Mouse (Mus musculus): ENCODE data around the gene Pax7.

The Pax7 gene

DNA sequence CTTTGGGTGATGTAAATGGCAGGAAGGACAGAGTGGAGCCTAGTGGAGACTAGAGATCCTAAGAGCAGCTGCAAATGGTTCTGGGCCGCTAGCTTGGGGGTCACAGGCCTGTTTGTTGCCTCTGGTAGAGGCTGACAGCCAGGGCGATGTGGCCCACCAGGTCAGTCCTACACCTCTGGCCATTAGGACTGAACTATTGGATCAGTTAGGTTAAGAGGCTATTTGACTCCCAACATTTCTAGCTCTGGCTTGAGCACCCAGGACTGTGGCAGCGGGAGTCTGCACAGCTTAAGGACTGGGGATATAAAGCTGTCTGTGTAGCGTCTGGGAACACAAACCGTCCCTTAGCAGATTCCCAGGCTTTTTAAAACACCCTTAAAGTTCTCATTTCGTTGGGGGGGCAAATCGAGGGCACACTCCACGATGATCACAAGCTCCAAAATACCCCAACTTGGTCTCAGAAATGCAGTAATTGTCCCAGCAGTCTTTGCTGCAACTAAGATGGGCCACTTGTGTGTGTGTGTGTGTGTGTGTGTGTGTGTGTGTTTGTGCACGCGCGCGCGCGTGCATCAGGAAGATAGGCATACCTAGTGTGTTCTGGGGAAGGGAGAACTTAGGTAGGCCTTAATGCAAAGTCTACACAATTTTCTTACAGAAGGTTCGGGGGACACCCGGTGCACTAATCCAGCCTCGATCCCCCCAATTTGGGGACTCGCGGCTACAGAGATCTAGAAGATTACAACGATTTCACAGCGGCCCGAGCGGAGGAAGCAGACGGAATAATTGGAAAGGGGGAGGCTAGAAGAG lies 2.5 kb downstream of the Pax7 start:
- DNase-seq (ENCODE audit: low spot score in 2 of 2) = no peak

DNA sequence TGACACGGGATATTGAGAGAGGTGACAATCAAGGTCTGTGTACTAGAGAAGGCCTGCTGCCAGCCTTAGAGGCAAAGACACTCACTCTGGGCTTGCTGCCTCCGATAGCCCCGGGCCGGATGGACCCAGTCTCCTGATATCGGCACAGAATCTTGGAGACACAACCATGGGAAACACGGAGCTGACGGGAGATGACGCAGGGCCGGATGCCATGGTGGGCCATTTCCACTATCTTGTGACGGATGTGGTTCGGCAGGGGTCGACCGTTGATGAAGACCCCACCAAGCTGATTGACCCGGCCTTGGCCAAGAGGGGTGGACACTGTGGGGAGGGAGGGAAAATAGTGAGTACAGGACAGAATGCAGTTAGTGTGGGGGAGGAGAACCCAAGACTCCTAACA lies 3.3 kb downstream of the Pax7 start:
- DNase-seq (ENCODE audit: low spot score in 2 of 2) = no peak

DNA sequence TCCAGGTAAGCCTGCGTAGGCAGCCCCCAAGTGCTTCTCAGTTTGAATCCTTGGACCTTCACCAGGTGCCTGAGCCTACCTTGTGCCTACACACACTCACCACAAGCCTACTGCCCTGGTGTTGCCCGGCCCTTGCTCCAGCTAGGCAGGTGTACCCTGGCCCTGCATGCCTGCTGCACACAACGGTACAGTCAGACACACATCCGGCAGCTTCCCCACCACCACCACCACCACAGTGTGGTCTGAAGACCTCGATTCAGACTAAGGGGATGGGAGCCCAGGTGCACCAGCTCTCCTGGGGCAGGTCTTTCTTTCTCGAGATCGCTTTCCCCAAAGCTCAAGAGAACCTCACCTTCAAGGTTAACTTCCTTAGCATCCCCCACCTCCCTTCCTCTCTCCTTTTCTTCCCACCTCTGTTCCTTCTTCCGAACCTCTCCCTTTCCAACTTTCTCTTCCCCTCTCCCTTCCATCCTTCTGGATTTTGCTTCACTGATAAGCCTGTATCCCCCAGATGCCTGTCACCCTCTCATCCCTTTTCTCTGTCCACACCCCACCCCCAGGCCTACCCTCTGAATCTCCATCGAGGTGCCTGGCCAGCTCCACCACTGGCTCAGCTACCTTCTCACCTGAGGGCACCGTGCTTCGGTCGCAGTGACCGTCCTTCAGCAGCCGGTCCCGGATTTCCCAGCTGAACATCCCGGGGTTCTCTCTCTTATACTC lies 4.3 kb downstream of the Pax7 start:
- DNase-seq (ENCODE audit: low spot score in 2 of 2) = no peak

DNA sequence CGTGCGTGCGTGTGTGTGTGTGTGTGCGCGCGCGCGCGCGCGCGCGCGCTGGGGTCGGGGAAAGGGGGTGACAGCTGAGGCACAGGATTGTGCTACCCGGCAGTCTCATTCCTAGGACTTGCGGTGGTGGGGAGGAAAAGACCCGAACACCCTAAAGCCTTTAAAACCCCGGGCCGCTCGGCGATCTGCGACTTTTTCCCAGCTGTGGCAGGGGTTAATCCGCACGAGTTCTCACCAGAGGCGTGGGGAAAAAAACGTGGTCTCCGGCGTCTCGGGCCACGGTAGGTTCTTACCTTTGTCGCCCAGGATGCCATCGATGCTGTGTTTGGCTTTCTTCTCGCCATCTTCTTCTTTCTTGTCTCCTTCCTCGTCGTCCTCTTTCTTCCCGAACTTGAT lies 5.0 kb downstream of the Pax7 start:
- no peak for DNase-seq (ENCODE audit: low spot score in 2 of 2)

DNA sequence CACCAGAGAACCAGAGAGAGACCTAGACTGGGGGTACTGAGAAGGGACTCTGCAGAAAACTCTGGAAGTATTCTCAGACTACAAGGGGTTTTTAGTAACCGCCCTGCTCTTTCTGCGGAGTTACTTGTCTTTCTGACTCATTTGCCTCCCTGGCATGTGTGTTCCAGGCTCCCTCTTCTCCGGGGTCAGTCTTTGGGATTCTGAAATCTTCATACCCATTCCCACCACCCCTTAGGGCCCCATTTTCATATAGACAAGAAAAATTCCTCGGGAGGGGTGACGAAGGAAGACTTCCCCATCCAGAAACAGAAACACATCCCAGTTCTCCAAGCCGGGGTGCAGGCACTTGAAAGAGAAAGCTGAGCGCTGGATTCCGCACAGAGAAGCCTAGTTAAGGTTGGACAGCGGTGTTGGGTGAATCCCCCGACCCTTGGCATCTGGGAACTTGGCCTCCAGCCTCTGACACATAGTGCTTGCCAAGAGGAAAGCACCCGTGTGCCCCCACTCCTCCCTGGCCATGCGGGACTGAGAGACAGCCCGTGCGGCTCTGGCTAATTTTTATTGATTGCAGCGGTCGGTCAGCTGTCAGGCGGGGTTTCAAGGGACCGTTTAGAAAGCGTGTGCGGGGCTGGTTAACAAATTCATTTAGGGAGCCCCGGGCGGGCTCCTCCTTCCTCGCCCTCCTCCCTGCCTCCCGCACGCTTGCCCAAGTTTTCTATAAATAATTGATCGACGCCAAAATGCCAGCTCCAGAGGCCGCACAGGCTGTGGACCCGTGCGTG lies 5.6 kb downstream of the Pax7 start:
- no peak for DNase-seq (ENCODE audit: low spot score in 2 of 2)

DNA sequence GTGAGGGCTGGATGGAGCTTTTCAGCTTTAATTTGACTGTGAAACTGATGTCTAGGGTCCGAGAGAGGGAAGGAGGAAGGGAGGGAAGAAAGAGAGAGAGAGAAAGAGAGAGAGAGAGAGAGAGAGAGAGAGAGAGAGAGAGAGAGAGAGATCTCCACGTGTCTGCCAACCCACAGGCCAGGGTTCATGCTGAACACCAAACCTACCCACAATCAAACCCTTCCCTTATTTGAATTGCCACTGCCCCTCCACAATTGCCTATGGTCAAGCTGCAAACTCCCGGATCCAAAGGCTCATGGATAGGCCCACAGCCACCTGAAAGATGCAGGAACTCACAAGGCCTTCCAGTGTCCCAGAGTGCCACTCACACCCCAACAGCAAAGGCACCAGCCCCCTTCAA lies 7.1 kb downstream of the Pax7 start:
- DNase-seq (ENCODE audit: low spot score in 2 of 2) = no peak

DNA sequence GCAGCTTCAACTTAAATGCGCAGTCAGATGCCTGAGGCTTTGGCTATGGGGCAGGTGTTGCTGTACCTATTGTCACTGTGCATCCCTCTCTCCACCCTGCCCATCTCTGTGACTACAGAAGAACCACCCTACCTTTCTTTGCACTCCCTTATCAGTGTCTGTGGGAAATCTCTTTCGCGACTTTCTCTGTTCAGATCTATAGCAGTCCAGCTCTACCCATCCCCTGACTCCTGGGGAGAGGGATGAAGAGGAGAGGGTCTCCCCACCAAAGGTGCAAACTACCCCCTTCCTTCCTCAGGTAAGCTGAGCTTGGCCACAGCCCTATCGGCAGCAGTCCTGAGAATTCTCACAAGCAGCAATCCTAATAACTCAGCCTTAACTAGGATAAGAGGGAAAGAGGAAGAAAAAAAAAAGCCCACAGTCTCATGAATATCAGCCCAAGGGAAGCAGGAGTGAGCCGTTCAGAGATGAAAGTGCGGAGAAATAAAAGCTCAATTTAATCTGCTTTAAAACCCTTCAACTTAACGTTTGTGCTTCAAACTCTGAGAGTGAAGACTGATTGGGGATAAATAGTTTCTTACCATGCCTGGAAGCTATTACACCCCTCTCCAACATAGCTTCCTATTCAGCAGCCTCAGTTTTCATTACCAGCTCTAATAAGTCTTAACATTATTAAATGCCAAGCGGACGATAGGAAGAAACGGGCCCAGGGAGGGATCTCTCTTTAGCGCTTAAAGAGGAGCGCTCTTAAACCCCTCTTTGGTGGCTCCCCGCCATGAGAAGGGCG lies 7.8 kb downstream of the Pax7 start:
- no peak for DNase-seq (ENCODE audit: low spot score in 2 of 2)

DNA sequence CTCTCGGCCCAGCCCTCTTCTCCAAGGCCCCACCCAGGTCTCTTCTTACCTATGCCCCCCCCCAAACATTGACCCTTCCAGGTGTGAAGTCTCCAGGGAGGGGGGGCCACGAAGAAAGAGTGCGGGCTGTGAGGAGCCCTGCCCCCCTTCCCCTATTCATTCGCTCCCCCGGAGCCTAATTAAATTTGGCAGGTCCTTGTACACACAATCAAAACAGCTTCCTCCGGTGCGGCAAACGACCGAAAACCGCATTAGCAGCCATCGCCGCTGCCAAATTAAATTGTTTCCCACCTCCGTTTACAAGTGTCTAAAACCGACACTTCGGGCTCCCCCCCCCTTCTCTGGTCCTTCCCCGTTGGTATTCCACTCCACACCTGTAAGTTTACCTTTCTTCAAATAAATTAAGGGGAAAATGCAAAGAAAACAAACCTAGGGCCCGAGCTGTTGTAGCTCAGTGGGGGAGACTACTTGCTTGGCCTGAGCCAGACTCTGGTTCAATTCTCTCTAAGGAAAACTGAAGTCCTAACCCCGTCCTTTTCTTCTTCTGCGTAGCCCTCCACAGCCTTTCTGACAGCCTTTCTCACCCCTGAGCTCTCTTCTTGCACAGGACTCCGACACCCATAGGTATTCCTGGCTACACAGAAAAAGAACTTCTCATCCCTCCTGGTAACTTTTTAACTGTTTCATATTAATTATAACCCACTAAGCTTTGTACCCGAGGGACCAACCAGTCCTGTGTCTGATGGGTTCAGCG lies 8.6 kb downstream of the Pax7 start:
- DNase-seq (ENCODE audit: low spot score in 2 of 2) = no peak

DNA sequence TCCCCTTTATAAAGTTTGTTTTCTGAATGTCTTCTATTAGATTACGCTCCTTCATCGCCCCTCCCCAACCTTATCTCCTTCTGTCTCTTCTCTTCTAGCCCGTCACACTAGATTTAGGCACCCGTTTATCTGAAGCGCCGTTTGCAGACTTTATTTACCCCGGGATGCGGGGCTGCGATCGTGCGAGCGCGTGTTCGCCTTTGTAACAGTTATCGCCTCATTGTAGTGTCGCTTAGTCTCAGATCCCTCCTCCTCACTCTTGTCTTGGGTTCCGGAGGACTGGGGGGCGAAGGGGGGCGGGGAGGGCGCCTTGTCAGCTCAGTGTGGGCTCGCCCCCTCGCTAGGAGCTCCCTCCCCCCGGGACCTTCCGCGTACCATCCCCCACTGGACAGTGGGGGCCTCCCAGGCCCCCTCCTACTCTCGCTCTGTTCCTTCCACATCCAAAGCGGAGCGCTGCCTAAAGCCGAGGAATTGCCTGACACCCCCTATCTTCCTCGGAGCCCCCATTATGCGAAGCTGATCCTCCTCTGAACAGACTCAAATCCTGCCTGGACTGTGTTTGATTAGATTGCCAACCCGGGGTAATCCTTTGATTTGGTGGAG lies 9.4 kb downstream of the Pax7 start:
- no peak for DNase-seq (ENCODE audit: low spot score in 2 of 2)

DNA sequence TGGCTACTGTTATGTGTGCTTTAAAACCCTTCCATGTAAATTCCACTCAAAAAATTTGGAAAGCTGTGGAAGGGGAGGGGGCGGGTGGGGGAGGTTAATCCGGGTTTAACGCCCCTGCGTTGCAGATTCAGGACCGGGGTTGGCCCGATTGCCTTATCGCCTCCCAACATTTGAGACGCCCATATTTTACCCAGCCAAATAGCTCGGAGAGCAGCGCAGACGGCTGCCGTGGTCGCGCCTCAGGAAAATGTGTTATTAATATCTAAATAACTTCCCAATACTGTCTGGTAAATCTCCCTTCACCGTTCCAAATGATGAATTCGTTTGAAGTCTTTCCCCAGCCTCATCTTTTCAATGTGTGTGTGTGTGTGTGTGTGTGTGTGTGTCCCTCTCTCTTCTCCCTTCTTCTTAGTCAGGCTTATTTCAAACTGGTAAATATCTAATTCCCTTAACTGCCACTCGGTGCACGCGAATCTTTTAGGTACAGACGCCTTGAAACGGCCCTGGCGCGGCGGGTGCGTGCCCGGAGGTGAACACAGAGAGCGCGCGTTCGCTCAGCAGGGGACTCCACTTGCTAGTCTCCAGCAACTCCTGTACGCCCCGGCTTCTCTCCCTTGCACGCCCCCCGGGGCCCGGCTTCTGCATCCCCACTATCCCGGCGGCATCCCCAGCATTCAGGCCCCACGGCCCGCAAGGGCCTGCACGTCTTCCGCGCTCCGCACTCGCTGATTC lies 10.0 kb downstream of the Pax7 start:
- no peak for DNase-seq (ENCODE audit: low spot score in 2 of 2)

DNA sequence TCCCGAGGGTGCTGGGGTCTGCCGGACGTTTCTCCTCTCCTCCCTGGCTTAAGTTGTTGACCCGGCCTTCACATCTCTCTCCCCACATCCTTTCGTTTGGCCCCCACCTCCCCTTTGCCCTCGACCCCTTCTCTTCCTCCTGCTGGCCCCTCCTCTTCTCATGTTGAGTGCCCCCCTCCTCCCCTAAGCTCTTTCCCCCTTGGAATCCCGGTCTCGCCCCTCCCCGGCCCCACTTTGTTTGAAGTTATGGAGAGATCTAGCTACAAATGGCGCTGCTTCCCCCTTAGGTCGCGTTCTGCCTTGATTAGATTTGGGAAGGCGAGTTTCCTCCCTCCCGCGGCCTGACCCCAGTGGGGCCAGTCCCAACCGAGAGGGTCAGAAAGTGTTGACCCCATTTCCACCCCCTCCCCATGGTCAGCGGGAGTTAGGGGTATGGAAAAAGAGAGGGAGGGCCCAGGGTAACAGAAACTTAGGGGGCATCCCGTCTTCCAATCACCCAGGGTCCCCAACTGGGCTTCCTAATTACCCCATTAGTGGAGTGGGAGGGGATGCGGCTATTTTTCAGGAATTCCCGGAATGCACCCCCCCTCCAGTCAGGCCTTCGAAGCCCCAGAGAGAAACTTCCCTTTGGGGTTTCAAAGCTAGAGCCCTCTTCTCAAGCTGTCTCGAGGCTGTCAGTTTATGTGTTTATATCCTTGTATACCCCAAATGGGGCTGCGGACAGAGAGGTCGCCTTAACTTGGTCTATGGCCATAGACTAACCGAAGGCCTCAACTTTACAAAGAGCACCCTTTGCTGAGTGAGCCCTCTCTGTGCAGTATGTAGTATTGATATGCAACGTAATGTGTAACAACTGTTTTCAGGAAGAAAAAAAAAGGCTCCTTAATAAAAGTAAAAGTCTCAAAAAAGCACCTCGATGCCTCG lies 10.9 kb downstream of the Pax7 start:
- DNase-seq (ENCODE audit: low spot score in 2 of 2) = no peak

DNA sequence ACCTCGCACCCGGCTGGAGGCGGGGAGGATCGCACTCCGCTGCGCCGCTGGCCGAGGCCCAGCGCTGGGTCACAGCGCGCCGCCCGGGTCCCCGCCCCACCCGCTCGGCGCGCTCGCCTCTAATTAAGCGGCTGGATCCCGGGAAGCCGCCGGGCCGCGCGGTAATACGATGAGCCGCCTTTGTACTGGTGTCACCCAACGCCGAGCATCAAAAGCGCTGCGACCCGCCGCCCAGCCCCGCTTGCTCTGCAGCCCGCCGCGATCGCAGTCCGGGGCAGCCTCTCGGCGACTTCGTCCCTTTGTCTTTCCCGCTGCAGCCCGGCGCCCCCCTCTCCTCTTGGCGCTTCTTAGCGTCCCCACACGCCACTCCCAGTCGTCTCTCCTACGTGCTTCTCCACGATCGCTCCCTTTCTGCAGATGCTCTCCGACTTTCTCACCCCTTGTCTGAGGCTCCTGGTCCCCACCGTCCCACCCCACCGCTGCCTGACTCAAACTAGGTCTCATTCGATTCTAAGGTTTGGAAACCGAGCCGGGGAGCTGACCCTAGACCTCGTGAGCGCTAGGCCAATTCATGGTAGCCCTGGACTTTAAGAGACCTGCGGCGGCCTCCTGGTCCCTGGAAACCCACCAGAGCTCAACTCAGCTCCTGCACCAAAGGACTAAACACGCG lies 11.7 kb downstream of the Pax7 start:
- no peak for DNase-seq (ENCODE audit: low spot score in 2 of 2)

DNA sequence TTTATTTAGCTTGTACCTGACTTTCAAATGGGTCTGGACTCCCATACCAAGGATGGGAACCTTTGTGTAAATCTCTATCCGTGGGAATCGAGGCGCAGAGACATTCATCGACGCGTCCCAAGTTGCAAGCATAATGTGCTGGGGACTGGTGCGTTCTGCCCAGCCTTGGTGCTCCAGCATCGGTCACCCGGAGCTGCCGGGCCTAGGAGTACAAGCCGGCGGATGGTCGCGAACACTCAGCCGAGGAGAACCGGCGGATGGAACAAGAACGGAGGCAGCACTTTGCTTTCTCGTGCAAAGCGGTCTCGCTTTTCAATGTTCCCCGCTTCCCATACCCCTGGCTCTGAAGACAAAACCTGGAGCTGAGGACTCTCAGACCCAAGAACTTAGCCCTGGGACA lies 12.3 kb downstream of the Pax7 start:
- DNase-seq (ENCODE audit: low spot score in 2 of 2) = no peak

DNA sequence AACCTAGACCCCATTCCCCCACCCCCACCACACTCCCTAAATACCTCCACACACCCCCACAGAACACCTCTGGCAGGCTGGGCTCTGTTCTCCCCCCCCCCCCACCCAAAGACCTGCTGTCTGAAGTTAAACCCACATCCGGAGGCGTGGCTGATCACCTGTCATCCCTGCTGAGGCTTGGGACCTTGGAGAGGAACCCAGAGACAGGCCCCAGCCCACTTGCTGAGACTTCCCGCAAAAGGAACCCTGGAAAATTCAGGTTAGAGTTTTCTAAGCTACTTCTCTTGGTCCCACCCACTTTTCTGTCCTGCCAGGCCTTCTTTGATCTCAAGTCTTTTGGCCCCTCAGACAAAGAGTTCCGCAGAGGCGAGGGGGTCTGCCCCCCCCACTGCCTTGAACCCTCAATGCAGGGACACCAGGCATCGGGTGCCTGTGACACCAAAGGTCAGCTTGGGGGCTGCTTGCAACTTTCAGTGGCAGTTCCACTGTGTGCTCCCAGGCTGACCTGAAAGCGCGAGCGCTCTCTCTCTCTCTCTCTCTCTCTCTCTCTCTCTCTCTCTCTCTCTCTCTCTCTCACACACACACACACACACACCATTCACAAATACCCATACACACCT lies 13.8 kb downstream of the Pax7 start:
- DNase-seq (ENCODE audit: low spot score in 2 of 2) = no peak

DNA sequence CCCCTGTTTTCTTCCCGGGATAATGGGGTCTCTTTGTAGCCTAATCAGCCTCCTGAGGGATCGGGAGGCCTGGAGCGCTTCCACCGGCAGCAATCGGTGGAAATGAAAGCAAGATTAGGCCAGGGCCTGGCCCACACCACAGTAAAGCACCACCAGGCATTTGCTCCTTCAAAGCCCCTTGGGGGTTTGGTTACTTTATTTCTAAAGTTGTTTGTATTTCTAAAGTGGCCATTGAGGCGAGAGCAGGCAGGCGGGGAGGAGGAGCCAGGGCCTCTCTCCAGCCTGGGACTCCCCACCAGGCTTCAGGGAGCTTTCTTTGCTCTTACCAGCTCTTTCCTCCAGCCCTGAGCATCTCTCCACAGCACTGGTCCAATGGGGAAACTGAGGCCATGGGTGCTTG lies 15.2 kb downstream of the Pax7 start:
- no peak for DNase-seq (ENCODE audit: low spot score in 2 of 2)

DNA sequence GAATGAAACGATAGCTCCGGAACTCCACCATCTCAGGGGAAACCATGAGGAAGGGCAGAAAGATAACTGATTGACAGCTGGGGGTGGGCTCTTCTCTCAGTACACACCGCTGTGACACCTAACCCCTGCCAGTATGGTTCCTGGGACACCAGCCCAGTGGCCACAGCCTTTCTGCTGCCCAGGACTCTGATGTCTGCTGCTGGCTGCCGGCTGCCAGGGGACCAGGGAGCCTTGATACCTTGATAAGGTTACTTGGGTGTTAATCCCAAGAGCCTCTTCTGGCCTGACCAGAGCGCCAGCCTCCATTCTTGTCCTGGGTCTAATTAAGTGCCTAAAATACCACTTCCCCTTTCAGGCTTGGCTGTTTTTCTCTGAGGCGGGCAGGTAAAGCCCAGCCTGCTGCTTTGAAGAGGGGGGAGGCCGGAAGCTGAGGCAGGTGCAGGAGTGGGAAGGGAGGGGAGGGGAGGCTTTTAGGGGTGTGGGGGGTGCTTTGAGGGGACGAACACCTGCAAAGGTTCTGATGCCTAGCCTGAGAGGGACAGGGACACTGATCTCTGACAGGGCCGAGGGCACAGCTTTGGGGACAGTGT lies 19.9 kb downstream of the Pax7 start:
- no peak for DNase-seq (ENCODE audit: low spot score in 2 of 2)

DNA sequence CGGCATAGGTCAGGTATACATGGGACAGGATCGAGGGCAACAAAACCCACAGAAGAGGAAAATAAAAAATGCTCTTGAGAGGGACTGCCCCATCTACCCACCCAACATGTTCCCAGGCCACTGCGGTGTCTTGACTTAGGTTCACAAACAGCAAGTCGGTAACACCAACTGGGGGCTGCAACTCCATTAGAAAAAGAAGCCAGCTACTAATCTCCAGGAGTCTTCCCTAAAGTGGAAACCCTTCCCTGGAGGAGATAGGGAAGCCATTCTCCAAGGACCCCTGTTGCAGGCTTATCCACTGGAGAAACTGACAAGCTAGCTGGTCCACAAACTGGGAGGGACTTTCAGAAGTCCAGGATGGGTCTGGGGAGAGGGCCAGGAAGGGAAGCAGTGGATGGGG lies 21.4 kb downstream of the Pax7 start:
- no peak for DNase-seq (ENCODE audit: low spot score in 2 of 2)

DNA sequence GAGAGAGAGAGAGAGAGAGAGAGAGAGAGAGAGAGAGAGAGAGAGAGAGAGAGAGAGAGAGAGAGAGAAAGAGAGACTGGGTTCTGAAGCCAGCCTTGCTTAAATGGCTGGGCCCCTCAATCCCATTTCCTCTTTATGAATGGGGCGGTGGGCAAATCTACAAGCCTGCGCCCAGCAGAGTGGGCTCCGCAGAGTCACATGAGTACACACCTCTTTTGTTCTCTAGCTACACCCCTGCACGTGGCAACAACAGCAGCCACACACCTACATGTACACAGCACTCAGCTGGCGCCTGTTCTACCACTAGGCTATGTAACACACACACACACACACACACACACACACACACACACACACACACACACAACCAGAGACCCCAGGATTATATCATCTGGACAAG lies 21.9 kb downstream of the Pax7 start:
- DNase-seq (ENCODE audit: low spot score in 2 of 2) = no peak
